Mouse (Mus musculus): Measurements from ENCODE around the gene Pnkd. TPM values are rescaled to one million over a fixed set of nuclear protein-coding genes. Genes with fewer than 3 reads are reported as not detected.

Pnkd gene
- 110 TPM for polyA plus RNA-seq (2014; fragmentation: Illumina TruSeq; extraction: RNeasy Lipid Tissue Mini Kit (QIAGEN cat#74804); ENCODE audit: low read depth, low replicate concordance)

DNA sequence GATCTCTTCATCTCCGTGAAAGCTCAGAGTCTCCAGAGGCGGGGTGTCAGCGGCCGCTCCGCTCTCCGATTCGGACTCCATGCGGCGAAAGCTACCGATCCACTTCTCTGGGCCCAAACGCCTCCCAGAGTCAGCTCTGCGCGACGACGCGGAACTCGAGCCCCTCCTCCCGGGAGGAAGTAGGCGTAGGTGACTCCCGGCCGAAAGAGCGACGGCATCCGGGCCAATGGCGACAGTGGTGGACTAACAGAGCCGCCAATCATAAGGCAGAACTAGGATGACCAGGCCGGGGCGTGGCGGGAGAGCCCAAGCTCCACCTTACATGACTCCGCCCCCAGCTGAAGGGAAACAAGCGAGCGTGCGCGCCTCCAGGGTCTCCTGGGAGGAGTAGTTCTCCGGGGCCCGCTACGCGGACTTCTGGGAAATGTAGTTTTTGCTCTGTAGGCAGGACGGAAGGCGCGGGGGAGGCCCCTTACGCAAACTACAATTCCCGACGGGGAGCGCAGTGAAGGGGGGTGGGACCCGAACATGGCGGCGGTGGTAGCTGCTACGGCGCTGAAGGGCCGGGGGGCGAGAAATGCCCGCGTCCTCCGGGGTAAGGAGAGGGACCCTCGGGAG, at the start of gene Pnkd, which contains the start of gene Aamp:
Gene Pnkd, plus strand, starts transcription at position 388 of the 618 bp plus-strand sequence.
Gene Aamp, minus strand, starts transcription at position 196 of the 618 bp plus-strand sequence.

DNA sequence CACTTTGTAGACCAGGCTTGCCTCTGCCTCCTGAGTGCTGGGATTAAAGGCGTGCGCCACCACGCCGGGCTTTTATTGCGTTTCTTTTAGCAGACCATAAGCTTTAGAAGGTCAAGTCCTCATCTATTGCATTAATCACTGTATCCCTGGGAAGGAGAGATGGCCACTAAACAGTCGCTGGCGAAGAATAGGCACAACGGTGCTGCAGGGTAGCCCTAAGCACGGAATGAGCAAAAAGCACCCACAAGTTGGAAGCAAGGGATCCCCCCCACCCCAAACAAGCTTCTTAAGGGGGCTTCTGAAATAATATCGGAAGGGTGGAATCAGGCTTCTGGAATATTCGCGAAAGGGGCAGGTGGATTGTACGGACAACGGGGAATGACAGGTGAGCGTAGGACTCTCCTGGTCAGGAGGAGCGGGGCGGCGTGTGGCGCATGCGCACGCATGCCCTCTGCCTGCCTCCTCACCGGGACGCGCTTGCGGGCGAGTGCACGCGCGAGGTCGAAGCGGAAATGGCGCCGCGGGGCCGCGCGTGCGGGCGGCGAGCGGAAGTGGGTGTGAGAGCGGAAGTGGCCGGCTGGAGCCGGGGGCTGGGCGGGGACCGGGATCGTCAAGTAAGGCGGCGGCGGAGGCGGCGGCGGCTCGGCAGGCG, 48.7 kb upstream of the Pnkd start, which contains the start of gene Arpc2:
Gene Arpc2, plus strand, starts transcription at position 147 of the 652 bp plus-strand sequence.

DNA sequence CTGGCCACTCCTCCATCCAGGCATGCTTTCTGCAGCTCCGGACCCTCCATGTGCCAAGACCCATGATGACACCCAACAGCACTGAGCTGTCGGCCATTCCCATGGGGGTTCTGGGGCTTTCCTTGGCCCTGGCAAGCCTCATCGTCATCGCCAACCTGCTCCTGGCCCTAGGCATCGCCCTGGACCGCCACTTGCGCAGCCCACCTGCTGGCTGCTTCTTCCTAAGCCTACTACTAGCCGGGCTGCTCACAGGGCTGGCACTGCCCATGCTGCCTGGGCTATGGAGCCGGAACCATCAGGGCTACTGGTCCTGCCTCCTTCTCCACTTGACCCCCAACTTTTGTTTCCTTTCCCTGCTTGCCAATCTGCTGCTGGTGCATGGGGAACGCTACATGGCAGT, 6.2 kb upstream of the Pnkd start, which contains the start of gene Gpbar1:
Gene Gpbar1, plus strand, starts transcription at position 13 of the 400 bp plus-strand sequence.

DNA sequence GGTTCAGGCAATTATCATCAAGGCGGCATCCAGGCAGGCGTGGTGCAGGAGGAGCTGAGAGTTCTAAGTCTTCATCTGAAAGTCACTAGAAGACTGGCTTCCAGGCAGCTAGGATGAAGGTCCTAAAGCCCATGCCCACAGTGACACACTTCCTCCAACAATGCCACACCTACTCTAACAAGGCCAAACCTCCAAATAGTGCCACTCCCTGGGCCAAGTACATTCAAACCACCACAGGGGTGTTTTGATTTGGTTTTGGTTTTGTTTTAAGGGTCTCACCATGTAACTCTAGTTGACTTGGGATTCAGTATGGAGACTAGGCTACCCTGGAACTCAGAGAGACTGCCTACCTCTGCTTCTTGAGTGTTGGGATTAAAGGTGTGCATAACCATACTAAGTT, 20.8 kb downstream of the Pnkd start, which contains the start of gene Tmbim1:
Gene Tmbim1, minus strand, starts transcription at position 101 of the 400 bp plus-strand sequence.

GRCm38 (mm10) chr1:74361812-74362211, 77.1 kb downstream of the Pnkd start, which contains the start of gene Catip:
TSS of gene Catip (plus strand) at chr1:74362108.

GRCm38 (mm10) chr1:74374980-74375379, 90.2 kb downstream of the Pnkd start, which contains the start of gene Slc11a1:
TSS of gene Slc11a1 (plus strand) at chr1:74375195.

DNA sequence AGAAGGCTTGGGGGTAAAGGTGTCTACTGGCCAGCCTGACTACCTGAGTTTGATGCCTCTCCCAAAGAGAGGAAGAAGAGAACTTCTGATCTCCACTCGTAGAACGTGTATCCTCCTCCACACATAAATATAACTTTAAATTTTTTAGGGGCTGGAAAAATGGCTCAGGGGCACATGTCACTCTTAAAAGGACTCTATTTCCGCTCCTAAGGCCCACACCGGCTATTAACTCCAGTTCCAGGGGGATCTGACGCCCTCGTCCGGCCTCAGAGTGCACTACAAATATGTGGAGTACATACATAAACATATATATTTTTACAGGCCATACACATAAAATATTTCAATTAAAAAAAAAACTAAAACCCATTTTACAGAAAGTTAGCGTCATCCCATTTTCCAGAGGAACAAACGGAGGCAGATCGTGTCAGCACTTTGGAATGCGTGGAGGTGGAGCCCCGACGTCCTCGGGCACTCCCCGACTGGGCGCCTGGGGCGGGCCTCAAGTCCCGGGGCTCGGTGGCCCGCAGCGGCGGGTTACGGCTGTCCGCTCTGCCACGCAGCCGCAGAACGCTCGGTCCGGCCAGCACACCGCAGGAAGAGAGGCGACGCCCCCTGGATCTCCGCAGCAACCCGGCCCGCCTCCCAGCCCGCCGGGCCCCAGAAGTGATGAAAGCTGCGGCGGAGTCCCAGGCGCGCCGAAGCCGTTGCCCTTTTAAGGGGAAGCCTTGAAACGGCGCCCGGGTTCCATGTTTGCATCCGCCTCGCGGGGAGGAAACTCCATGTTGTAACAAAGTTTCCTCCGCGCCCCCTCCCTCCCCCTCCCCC, 106.4 kb downstream of the Pnkd start, which contains the start of gene Ctdsp1:
Gene Ctdsp1, plus strand, starts transcription at position 586 of the 825 bp plus-strand sequence.

Other genes starting within 250 kb of the Pnkd start
- 367 TPM for gene Tns1, start 160.5 kb upstream of the Pnkd start, polyA plus RNA-seq (2014; fragmentation: Illumina TruSeq; extraction: RNeasy Lipid Tissue Mini Kit (QIAGEN cat#74804); ENCODE audit: low read depth, low replicate concordance)
- gene Rufy4, start 159.4 kb upstream of the Pnkd start, polyA plus RNA-seq (2014; fragmentation: Illumina TruSeq; extraction: RNeasy Lipid Tissue Mini Kit (QIAGEN cat#74804); ENCODE audit: low read depth, low replicate concordance): 1.3 TPM
- gene Cxcr2, start 130.9 kb upstream of the Pnkd start, polyA plus RNA-seq (2014; fragmentation: Illumina TruSeq; extraction: RNeasy Lipid Tissue Mini Kit (QIAGEN cat#74804); ENCODE audit: low read depth, low replicate concordance): not detected
- gene Cxcr1, start 90.3 kb upstream of the Pnkd start, polyA plus RNA-seq (2014; fragmentation: Illumina TruSeq; extraction: RNeasy Lipid Tissue Mini Kit (QIAGEN cat#74804); ENCODE audit: low read depth, low replicate concordance): not detected
- gene Arpc2, start 48.8 kb upstream of the Pnkd start, polyA plus RNA-seq (2014; fragmentation: Illumina TruSeq; extraction: RNeasy Lipid Tissue Mini Kit (QIAGEN cat#74804); ENCODE audit: low read depth, low replicate concordance): 163 TPM
- not detected for gene Gpbar1, start 6.4 kb upstream of the Pnkd start, polyA plus RNA-seq (2014; fragmentation: Illumina TruSeq; extraction: RNeasy Lipid Tissue Mini Kit (QIAGEN cat#74804); ENCODE audit: low read depth, low replicate concordance)
- gene Aamp, start 192 bp upstream of the Pnkd start, polyA plus RNA-seq (2014; fragmentation: Illumina TruSeq; extraction: RNeasy Lipid Tissue Mini Kit (QIAGEN cat#74804); ENCODE audit: low read depth, low replicate concordance): 109 TPM
- 66.8 TPM for gene Tmbim1, start 20.7 kb downstream of the Pnkd start, polyA plus RNA-seq (2014; fragmentation: Illumina TruSeq; extraction: RNeasy Lipid Tissue Mini Kit (QIAGEN cat#74804); ENCODE audit: low read depth, low replicate concordance)
- gene Catip, start 77.2 kb downstream of the Pnkd start, polyA plus RNA-seq (2014; fragmentation: Illumina TruSeq; extraction: RNeasy Lipid Tissue Mini Kit (QIAGEN cat#74804); ENCODE audit: low read depth, low replicate concordance): 0.63 TPM
- 4.0 TPM for gene Slc11a1, start 90.3 kb downstream of the Pnkd start, polyA plus RNA-seq (2014; fragmentation: Illumina TruSeq; extraction: RNeasy Lipid Tissue Mini Kit (QIAGEN cat#74804); ENCODE audit: low read depth, low replicate concordance)
- 95.7 TPM for gene Ctdsp1, start 106.6 kb downstream of the Pnkd start, polyA plus RNA-seq (2014; fragmentation: Illumina TruSeq; extraction: RNeasy Lipid Tissue Mini Kit (QIAGEN cat#74804); ENCODE audit: low read depth, low replicate concordance)
- 0.37 TPM for gene Vil1, start 124.4 kb downstream of the Pnkd start, polyA plus RNA-seq (2014; fragmentation: Illumina TruSeq; extraction: RNeasy Lipid Tissue Mini Kit (QIAGEN cat#74804); ENCODE audit: low read depth, low replicate concordance)
- gene Cnot9, start 221.1 kb downstream of the Pnkd start, polyA plus RNA-seq (2014; fragmentation: Illumina TruSeq; extraction: RNeasy Lipid Tissue Mini Kit (QIAGEN cat#74804); ENCODE audit: low read depth, low replicate concordance): 12.3 TPM